Mouse (Mus musculus) adrenal gland, postnatal 10 days (tissue): ENCODE measurements around the gene G430095P16Rik. TPM values are rescaled to one million over a fixed set of nuclear protein-coding genes. Genes with fewer than 3 reads are reported as not detected.
A peak's percentile ranks its signal among the peaks of the same experiment; 100 is the strongest.

ENCODE experiments used
- DNase-seq: peaks from one replicate; pipeline ENCODE4 v3.0.0; 2021; ENCODE audit warnings: mixed read lengths
- long read RNA-seq, 2 experiments: library from polyadenylated mRNA; stranded (forward); transcript quantifications; one replicate each; pipeline ENCODE4 v2.0.0; 2021
- total RNA-seq, 2 experiments: library from RNA; stranded (reverse); gene quantifications; 2 replicates each; pipeline ENCODE4 v1.2.3; 2021

G430095P16Rik gene
- under 1 TPM; 0.51 to 0.88 TPM for total RNA-seq
- long read RNA-seq, experiment 1, result 0 reads
- long read RNA-seq, experiment 2, result 0 reads

- peak; percentile 79 for DNase-seq
These were observed at the start of gene G430095P16Rik for GRCm38 (mm10) chr8:84722850-84723570. Gene G430095P16Rik (plus strand): TSS chr8:84723007.

DNA sequence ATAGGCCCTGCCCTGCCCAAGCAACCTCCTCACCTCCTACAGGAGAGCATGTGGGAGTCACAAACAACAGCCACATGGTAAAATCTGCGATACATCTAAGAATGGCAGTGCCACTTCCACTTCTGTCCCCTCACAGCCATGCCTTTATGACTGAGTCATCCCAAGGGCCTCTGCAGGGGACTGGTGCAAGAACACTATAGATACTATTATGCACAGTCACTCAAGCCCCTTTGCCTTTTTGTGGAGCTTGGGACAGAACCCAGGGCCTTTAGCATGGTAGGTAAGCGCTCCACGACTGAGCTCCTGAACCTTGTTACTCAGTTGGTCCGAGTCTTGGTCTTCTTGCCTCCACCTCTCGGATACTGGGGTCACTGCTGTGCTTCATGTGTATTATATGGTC, 45.5 kb upstream of the G430095P16Rik start:
- DNase-seq, result no peak

- DNase-seq, result no peak
These were observed 41.3 kb upstream of the G430095P16Rik start for GRCm38 (mm10) chr8:84681476-84681875.

DNA sequence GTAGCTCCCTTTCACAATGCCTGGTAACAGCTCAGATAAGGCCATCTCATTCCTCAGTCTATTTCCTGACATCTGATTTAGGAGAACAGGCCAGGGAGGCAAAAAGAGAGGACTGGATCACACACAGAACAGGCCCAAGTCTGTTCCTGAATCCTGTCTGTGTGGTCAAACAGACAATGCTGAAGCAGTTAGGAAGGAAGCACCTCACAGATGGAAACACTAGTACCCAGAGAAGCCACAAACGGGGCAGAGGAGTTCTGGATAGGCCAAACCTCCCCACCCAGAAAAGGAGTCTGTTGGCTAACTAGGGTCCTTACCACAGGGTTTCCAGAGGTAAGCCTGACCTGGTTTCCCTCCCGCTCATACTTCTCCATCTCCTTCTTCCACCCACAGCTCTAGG, 40.5 kb upstream of the G430095P16Rik start:
- no peak for DNase-seq

- DNase-seq, result no peak
These were observed 38.3 kb upstream of the G430095P16Rik start for GRCm38 (mm10) chr8:84684537-84684936.

- DNase-seq, result peak; percentile 54
These were observed 36.4 kb upstream of the G430095P16Rik start, which contains the start of gene Trmt1 for GRCm38 (mm10) chr8:84686191-84687002. Gene Trmt1 (plus strand): TSS chr8:84686307.

- DNase-seq, result peak; percentile 67
These were observed 35.7 kb upstream of the G430095P16Rik start for GRCm38 (mm10) chr8:84687003-84687704.

DNA sequence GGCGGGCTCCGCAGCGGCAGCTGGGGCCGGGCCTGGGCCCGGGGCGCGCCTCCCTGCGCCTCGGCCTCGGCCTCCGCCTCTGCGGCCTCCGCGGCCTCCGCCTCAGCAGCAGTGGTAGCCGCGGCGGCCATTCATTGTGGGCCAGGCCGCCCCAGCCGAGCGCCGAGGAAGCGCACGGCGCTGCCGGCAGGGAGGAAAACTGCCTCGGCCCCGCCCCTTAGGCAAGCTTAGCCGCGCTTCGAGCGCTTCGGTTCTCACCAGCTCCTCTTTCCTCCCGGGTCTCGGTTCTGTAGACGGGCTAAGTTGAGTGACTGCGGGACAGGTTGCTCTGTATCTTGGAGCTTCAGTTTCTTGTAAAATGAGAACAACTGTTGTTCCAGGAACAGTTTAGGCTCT, 35.1 kb upstream of the G430095P16Rik start, which contains the start of gene Nacc1:
Gene Nacc1 (minus strand): TSS at position 158 of the 396 bp plus-strand sequence.
- peak; percentile 95 for DNase-seq

- peak; percentile 94 for DNase-seq
These were observed 33.5 kb upstream of the G430095P16Rik start for GRCm38 (mm10) chr8:84689091-84689915.

GRCm38 (mm10) chr8:84693332-84693731, 29.5 kb upstream of the G430095P16Rik start:
- no peak for DNase-seq

- DNase-seq, result no peak
These were observed 27.7 kb upstream of the G430095P16Rik start for GRCm38 (mm10) chr8:84695140-84695539.

GRCm38 (mm10) chr8:84697166-84698130, 25.4 kb upstream of the G430095P16Rik start:
- DNase-seq, result no peak

- DNase-seq, result no peak
These were observed 24.5 kb upstream of the G430095P16Rik start for GRCm38 (mm10) chr8:84698288-84698687.

- DNase-seq, result peak; percentile 77
These were observed 23.8 kb upstream of the G430095P16Rik start for GRCm38 (mm10) chr8:84698929-84699401.

- peak; percentile 72 for DNase-seq
These were observed 22.9 kb upstream of the G430095P16Rik start for GRCm38 (mm10) chr8:84699861-84700322.

DNA sequence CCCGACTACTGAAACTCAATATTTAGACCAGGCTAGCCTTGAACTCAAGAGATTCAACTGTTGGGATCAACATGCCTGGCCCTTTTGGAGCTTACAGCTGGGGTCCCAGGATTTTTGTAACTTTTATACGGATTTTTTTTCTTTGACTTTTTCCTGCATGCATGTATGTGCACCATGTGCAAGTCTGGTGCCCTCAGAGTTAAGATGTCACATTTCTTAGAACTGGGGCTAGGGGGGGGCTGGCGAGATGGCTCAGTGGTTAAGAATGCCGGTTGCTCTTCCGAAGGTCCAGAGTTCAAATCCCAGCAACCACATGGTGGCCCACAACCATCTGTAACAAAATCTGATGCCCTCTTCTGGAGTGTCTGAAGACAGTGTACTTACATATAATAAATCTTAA, 22.3 kb upstream of the G430095P16Rik start:
- no peak for DNase-seq

DNA sequence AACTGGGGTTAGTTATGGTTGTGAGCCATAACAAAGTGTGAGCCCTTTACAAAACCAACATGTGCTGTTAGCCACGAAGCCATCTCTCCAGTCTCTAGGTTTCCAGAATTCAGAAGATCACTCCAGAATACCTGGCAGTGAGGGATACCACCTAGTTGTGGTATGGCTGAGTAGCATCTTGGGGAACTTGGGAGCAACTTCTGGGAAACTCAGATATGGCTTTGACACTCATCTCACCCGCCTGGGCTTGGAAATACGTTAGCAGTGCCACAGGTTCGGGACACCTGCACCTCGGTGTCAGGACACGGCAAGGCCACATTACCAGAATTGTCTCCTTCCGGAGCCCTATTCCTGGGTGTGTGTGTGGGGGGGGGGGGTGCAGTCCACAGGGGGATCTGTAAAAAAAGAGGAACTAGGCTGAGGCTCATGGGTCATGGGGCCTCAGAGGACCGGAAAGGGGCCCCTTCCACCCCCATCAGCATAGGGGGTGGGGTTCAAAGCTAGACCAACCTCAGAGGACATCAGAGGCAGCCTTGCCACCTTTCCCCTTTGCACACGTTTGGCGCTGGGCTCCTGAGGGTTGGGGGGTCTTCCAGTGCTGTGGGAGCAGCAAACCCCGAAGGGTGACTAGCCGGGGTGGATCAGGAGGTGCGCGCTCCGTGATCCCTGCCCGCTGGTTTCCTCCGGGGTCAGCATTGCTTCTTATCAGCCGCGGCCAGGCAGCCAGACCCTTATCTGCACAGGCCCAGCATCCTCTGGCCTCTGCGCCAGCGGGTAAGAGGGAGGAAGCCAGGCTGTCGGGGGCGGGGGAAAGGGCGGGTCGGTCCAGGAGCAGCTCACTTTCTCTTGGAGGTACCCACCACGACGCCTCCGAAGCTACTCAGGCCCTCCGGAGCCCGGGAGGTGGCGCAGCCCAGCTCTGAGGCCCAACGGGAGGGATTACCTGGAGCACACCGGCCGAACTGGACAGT, 21.6 kb upstream of the G430095P16Rik start, which contains the start of gene Lyl1:
Gene Lyl1 (plus strand): TSS at position 517 of the 971 bp plus-strand sequence.
- DNase-seq, result peak; percentile 73

DNA sequence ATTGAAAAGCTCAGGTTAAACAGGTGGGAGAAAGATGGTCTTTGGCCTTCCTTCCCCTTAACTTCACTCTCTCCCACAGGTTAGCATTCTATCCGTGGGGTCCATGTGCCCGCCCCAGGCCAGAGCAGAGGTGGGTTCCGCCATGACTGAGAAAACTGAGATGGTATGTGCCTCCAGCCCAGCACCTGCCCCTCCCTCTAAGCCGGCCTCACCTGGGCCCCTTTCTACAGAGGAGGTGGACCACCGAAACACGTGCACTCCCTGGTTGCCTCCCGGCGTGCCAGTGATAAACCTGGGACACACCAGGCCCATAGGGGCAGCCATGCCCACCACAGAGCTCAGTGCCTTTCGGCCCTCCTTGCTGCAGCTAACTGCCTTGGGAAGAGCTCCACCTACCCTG, 20.2 kb upstream of the G430095P16Rik start:
- no peak for DNase-seq
